Mouse (Mus musculus) limb, embryonic 10.5 days (tissue): Measurements from ENCODE around the gene Snph. TPM values are rescaled to one million over a fixed set of nuclear protein-coding genes. Genes with fewer than 3 reads are reported as not detected.

Experiments used
- DNase-seq: peaks from one replicate; pipeline ENCODE4 v3.0.0-alpha.2; 2017; ENCODE audit warnings: low spot score
- H3K27ac ChIP-seq: fragments of 300-500 bp; sonication (generic); 2 replicates; pipeline ENCODE4 v1.5.1; 2016; ENCODE audit warnings: mild to moderate bottlenecking
- H3K27me3 ChIP-seq: fragments of 300-500 bp; sonication (generic); 2 replicates; pipeline ENCODE4 v1.6.1; 2016; ENCODE audit warnings: low read depth, mild to moderate bottlenecking; ENCODE audit not compliant: poor library complexity, severe bottlenecking
- H3K36me3 ChIP-seq: fragments of 300-500 bp; sonication (generic); 2 replicates; pipeline ENCODE4 v1.6.1; 2016; ENCODE audit warnings: mild to moderate bottlenecking, moderate library complexity
- H3K4me1 ChIP-seq: fragments of 300-500 bp; sonication (generic); 2 replicates; pipeline ENCODE4 v1.6.1; 2016
- H3K4me3 ChIP-seq: fragments of 300-500 bp; sonication (generic); 2 replicates; pipeline ENCODE4 v1.5.1; 2016; ENCODE audit warnings: mild to moderate bottlenecking, moderate library complexity
- H3K9me3 ChIP-seq: fragments of 300-500 bp; sonication (generic); replicated peaks from 2 replicates; pipeline ENCODE4 v1.6.1; 2016; ENCODE audit warnings: mild to moderate bottlenecking
- WGBS: fragments of 180-500 bp; shearing (Covaris S2); methylation state at CpG from one replicate; pipeline ENCODE4 v1.1.7; 2016; 5-methylcytosine and 5-hydroxymethylcytosine counted together
- polyA plus RNA-seq: library from polyadenylated mRNA; unstranded; fragments of >200 nt; fragmentation: Nextera tagmentation; extraction: Ambion mirVana; gene quantifications from 2 replicates; pipeline ENCODE4 v1.2.1, GENCODE M21; 2016

Gene Snph
- polyA plus RNA-seq, 1 experiment from 2014 or later = 0.14 TPM

DNA sequence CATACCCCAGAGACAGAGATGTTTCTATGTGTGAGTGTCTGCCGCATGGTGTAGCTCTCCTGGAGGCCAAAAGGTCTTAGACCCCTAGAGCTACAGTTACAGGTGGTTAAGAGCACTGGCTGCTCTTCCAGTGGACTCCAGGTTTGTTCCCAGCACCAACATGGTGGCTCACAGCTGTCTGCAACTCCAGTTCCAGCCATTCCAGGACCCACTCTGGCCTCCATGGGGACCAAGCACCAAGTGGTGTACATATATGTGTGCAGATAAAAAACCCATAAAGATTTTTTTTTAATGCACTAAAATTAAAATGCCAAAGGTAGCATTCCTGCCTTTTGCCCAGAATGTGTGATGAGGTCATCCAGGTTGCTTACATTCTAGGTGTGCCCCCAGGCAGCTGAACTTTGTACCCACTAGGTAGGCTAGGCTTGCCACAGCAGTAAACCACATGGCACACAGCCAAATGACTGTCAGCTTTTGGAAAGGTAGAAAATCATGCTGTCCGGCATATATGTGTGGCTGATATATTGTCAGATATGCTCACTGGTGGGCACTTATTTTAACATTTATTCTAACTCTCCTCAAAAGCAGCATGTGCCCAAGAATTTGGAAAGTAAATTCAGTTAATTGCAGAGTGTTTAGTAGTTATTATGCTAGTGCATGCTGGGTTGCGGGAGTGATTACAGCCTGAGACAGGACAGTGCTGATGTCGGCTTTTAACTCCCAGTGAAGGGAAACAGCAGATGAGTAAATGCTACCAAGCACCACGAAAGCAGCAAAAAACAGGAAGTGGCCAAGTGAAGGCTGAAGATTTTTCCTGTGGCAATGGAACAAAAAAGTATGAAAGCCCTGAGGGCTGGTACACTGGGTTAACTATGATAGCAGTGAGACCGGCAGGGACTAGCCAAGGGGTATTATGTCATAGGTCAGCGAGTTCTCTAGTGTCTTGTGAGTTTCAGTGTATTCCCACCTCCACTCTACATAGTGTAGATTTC, 69.2 kb downstream of the Snph start:
- no peaks in the 10 kb centered on the region for H3K4me1 ChIP-seq
- peaks cover 65% of the 10 kb centered on the region for H3K36me3 ChIP-seq
- DNase-seq = no peak
- no peak overlapping the region for H3K27ac ChIP-seq
- no peak overlapping the region for H3K4me3 ChIP-seq
- H3K27me3 ChIP-seq = no peaks in the 10 kb centered on the region
- WGBS = 85% methylated on average over 7 of the region's 7 CpGs
- no peaks in the 10 kb centered on the region for H3K9me3 ChIP-seq

DNA sequence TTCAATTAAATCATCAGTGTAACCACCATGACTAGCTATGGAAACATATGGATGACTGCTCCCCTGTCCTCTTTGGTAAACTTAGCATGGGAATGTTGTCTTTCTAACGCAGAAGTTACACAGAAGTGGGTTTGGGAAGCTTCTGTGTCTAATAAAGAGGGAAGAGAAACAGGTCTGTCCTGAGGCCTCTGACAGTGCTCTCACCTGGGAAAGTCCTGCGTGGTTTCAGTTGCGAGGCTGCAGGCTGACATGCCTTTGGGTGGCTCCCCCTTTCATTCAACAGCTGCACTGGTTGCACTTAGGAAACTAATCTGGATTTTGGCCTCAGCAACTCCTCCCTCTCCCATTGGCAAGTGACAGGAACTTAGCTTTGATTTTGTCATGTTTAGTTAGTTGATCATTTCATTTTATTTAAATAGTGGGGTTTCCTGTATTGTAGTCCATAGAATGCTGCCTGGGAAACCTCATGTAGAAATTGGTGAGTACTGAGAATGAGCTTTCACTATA, 82.7 kb downstream of the Snph start:
- peaks cover 100% of the 10 kb centered on the region for H3K36me3 ChIP-seq
- no peak overlapping the region for H3K27ac ChIP-seq
- DNase-seq = no peak
- H3K27me3 ChIP-seq = no peaks in the 10 kb centered on the region
- H3K4me1 ChIP-seq = peaks cover 9% of the 10 kb centered on the region
- H3K9me3 ChIP-seq = no peaks in the 10 kb centered on the region
- no peak overlapping the region for H3K4me3 ChIP-seq
- 87% methylated on average over 3 of the region's 3 CpGs for WGBS

DNA sequence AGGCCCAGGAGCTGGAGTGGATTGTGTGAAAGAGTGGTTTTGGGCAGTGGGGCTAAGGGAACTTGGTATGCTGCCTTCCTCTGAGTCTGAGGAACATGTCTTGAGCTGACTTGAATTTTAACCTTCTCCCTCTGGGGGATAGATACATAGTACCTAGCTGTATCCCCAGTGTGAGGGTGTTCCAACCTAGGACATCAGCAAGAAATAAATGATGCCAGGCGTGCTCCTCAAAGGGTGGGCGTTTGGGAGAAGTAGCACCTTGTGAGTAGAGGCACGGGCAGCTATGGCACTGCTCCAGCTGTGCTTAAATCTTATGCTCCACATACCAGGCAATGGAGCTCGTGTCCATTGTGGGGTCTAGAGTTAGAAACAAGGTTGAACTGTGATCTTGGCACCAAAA, 85.8 kb downstream of the Snph start:
- H3K27me3 ChIP-seq = no peaks in the 10 kb centered on the region
- H3K4me1 ChIP-seq = peaks cover 28% of the 10 kb centered on the region
- no peak overlapping the region for H3K27ac ChIP-seq
- H3K9me3 ChIP-seq = no peaks in the 10 kb centered on the region
- DNase-seq = no peak
- no peak overlapping the region for H3K4me3 ChIP-seq
- 93% methylated on average over 4 of the region's 4 CpGs for WGBS
- H3K36me3 ChIP-seq = peaks cover 74% of the 10 kb centered on the region

DNA sequence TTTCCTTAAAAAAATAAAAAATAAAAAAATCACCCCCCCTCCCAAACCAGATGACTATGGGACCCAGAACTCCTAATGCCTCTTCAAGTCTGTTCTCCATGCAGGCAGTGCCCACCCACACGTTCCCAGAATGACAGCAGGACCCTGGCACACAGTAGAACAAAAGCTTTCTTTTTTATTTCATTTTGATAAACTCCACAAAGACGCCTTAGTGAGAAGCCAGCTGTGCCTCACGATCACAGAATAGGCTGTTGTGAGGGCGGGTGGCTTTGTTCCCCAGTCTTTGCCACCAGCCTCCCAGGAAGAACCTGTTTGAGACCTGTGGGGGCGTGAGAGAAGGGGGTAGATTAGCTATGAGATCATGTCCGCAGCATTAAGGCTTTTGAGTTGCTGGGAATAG, 87.7 kb downstream of the Snph start:
- H3K4me3 ChIP-seq = 0 out of 2 replicates have a peak overlapping the region, but pooled peaks have one; percentile 99
- peaks cover 55% of the 10 kb centered on the region for H3K36me3 ChIP-seq
- no peak for DNase-seq
- 91% methylated on average over 6 of the region's 6 CpGs for WGBS
- H3K27me3 ChIP-seq = no peaks in the 10 kb centered on the region
- peaks cover 31% of the 10 kb centered on the region for H3K4me1 ChIP-seq
- H3K9me3 ChIP-seq = no peaks in the 10 kb centered on the region
- no peak overlapping the region for H3K27ac ChIP-seq

DNA sequence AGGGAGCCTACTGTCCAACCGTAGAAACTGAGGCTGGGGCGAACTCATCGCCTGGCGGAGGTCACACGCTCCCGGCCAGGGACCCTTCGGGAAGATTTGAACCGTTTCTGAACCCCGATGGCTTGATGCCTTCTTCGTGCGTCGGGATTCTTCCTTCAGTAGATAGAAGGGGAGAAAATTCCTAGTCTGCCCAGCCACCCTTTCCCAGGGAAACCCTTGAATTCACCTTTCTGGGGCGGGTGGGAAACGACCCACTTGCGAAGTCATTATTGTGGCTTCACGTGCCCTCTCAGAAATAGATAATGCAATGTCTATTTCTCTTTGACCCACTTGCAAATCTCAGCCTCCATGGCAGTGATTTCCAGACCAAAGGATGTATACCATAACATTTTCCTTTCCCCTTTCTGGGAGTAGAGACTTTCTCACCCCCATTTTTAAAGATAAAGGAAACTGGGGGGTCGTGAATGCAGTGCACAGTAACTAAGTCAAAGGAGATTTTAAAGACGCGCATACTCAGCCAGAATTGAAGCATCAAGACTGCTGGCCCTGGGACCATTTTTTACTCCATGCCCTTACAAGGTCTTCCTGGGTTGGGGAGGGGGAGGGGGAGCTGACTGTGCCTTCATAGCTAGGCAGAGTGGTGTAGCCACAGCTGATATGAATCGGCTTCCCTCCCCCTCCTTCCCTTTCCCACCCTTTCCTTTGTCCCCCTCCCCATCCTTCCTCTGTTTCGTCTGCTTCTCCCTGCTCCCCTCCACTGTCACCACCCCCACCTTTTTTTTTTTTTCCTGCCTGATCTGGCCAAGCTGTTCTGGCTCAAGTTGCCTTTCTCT, 89.1 kb downstream of the Snph start:
- Histone ChIP-seq H3K4me1 (peaks cover 31% of the 10 kb centered on the region), H3K36me3 (peaks cover 41% of the 10 kb centered on the region), H3K27ac (peak overlapping the region; percentile 98), H3K4me3 (peak overlapping the region; percentile 99), H3K9me3 (no peaks in the 10 kb centered on the region), H3K27me3 (no peaks in the 10 kb centered on the region)
- 2% methylated on average over 21 of the region's 21 CpGs for WGBS
- DNase-seq = peak; percentile 55

DNA sequence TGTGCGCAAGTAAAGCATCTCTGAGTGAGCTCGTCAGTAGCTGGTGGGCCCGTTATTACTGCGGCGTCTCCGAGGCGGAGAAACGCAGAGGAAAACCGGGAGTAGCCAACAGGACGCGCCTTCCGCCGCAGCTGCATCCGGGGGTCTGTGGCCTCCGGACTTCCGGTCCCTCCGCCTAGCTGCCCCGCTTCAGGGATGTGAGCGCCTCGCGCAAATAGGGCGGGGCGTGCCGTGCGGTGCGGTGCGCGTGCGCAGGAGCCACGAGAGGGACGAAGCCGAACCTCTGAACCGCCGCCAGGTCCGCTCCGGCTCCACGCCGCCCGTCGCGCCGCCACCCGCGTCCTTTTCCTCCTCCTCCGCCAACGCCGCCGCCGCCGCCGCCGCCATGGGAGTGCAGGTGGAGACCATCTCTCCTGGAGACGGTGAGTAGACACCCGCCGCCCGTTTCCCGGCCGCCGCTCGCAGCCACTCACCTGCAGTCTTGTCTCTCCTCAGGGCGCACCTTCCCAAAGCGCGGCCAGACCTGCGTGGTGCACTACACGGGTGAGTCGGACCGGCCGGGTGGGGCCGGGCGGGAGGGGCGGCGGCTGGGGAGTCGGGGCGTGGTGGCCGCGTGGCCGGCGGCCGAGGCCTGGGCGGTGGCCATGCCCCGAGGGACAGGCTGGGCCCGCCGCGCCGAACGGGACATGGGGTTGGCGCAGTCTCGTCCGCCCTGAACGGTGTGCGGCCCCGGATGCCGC, 89.9 kb downstream of the Snph start, which contains the start of gene Fkbp1a:
Gene Fkbp1a, plus strand, starts transcription at position 161 of the 740 bp plus-strand sequence.
- peaks cover 31% of the 10 kb centered on the region for H3K4me1 ChIP-seq
- under 1% methylated on average over 92 of the region's 93 CpGs for WGBS

More for the DNA sequence above, 89.9 kb downstream of the Snph start, which contains the start of gene Fkbp1a:
- DNase-seq = peak; percentile 99
- Histone ChIP-seq H3K4me3 (peak within 1 kb of the TSS; percentile 99), H3K27ac (peak within 1 kb of the TSS; percentile 98), H3K27me3 (no peaks in the 10 kb centered on the region), H3K36me3 (peaks cover 34% of the 10 kb centered on the region), H3K9me3 (no peaks in the 10 kb centered on the region)

Other genes starting within 250 kb of the Snph start
- not detected in 2 replicates for gene 4921509C19Rik, start 156.4 kb downstream of the Snph start, polyA plus RNA-seq
- gene Nsfl1c, start 138.4 kb downstream of the Snph start, polyA plus RNA-seq = 321 and 325 TPM in 2 replicates
- 543 and 621 TPM in 2 replicates for gene Fkbp1a, start 90.1 kb downstream of the Snph start, polyA plus RNA-seq
- gene Sdcbp2, start 60.0 kb downstream of the Snph start, polyA plus RNA-seq = 0.55 and 0.73 TPM in 2 replicates
- not detected in 2 replicates for gene Rad21l, start 35.9 kb upstream of the Snph start, polyA plus RNA-seq
- gene Tmem74b, start 69.4 kb upstream of the Snph start, polyA plus RNA-seq = 2.3 and 2.8 TPM in 2 replicates
- gene Psmf1, start 111.6 kb upstream of the Snph start, polyA plus RNA-seq = 60.6 and 60.8 TPM in 2 replicates
- gene Rspo4, start 210.3 kb upstream of the Snph start, polyA plus RNA-seq = 18.5 and 28.9 TPM in 2 replicates